Mouse (Mus musculus) G1E (cell line): ENCODE data around the gene A930017K11Rik. TPM values are rescaled to one million over a fixed set of nuclear protein-coding genes. Genes with fewer than 3 reads are reported as not detected.

ENCODE experiments used
- ATAC-seq: 2 replicates; pipeline ENCODE4 v1.8.0; 2016; ENCODE audit warnings: mild to moderate bottlenecking; ENCODE audit not compliant: insufficient number of reproducible peaks, poor library complexity, low FRiP score, severe bottlenecking; ENCODE audit errors: extremely low read depth
- DNase-seq: peaks from one replicate; pipeline ENCODE4 v3.0.0; 2012; ENCODE audit warnings: low spot score
- H3K27me3 ChIP-seq: 2 replicates; pipeline ENCODE4 v1.6.1; 2012; ENCODE audit warnings: mild to moderate bottlenecking, low read length, inconsistent platforms; ENCODE audit not compliant: insufficient read depth
- H3K36me3 ChIP-seq: replicated peaks from 2 replicates; pipeline ENCODE3; 2012; ENCODE audit warnings: mild to moderate bottlenecking, inconsistent platforms
- H3K4me1 ChIP-seq: 2 replicates; pipeline ENCODE4 v1.6.1; 2012; ENCODE audit warnings: low read depth, low read length, inconsistent platforms, mixed read lengths; ENCODE audit not compliant: insufficient read depth
- H3K4me3 ChIP-seq: 2 replicates; pipeline ENCODE4 v1.5.1; 2012; ENCODE audit warnings: low read depth, mild to moderate bottlenecking, inconsistent platforms, low read length, moderate library complexity, mixed read lengths
- H3K9me3 ChIP-seq: replicated peaks from 2 replicates; pipeline ENCODE4 v1.6.1; 2012; ENCODE audit warnings: inconsistent platforms
- CTCF ChIP-seq: IDR thresholded peaks from 2 replicates; pipeline ENCODE4 v1.5.1; 2012; ENCODE audit warnings: low read depth, low read length, inconsistent platforms, mixed read lengths
- GATA1 ChIP-seq: IDR thresholded peaks from 2 replicates; pipeline ENCODE4 v1.6.1; 2012; ENCODE audit warnings: borderline replicate concordance, low read length, inconsistent platforms, mixed read lengths
- GATA2 ChIP-seq: IDR thresholded peaks from 2 replicates; pipeline ENCODE4 v1.6.1; 2012; ENCODE audit warnings: low read depth, low read length, inconsistent platforms, borderline replicate concordance
- POLR2AphosphoS5 ChIP-seq: IDR thresholded peaks from 2 replicates; pipeline ENCODE4 v1.6.1; 2012; ENCODE audit warnings: low read depth, low read length, inconsistent platforms; ENCODE audit not compliant: insufficient replicate concordance
- TAL1 ChIP-seq: conservative IDR thresholded peaks from 2 replicates; pipeline ENCODE4 v1.6.1; 2012; ENCODE audit warnings: low read depth, low read length, inconsistent platforms, mixed read lengths
- polyA plus RNA-seq: library from polyadenylated mRNA; stranded (reverse); fragments of >175 nt; gene quantifications from 2 replicates; pipeline ENCODE4 v1.2.3, GENCODE M21; 2012
- total RNA-seq, 2 experiments: library from RNA; stranded (forward) in 1 of 2; stranded (reverse) in 1 of 2; fragments of 200-1000 nt in 1 of 2; fragments of >200 nt in 1 of 2; fragmentation: Nextera tagmentation in 1 of 2; gene quantifications; 2 replicates each; pipeline ENCODE4 v1.2.3; 2014 to 2017

The A930017K11Rik gene
- total and polyA plus RNA-seq, 3 experiments, result 0.07 TPM; not detected in 2

DNA sequence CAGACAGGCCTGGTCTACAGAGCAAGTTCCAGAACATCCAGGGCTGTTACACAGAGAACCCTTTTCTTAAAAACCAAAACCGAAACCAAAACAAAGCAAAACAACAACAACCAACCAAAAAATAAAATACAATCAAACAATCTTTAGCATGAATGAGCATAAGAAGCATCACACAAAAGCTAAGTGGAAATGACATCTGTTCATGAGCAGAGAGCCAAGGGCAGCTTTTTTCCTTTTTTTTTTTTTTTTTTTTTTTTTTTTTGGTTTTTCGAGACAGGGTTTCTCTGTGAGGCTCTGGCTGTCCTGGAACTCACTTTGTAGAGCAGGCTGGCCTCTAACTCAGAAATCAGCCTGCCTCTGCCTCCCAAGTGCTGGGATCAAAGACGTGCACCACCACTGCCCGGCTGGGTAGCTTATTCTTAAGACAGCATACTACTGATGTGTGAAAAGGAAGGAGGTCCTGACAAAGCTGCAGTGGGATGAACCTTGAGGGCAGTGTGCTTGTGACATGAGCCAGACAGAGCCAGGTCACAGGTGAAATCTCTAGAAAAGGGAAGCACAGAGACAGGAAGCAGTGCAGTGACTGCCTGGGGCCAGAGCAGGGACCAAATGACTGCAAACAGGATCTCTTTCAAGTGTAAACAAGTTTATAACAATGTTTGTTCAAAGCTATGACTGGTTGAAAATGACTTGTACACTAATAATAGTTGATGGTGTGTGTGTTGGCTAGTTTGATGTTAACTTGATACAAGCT lies 18.8 kb upstream of the A930017K11Rik start:
- DNase-seq, result no peak
- Histone ChIP-seq H3K9me3 (no peaks in the 10 kb centered on the region), H3K36me3 (peaks cover 51% of the 10 kb centered on the region), H3K27me3 (no peaks in the 10 kb centered on the region), H3K4me1 (peaks cover 18% of the 10 kb centered on the region), H3K4me3 (no peak overlapping the region)
- no peak for ATAC-seq
- TF ChIP-seq TAL1 (no peak), GATA2 (no peak), CTCF (no peak), GATA1 (no peak), POLR2AphosphoS5 (no peak)

GRCm38 (mm10) chr17:25970448-25970847 lies 18.1 kb upstream of the A930017K11Rik start:
- Histone ChIP-seq H3K36me3 (peaks cover 54% of the 10 kb centered on the region), H3K4me1 (peaks cover 19% of the 10 kb centered on the region), H3K9me3 (no peaks in the 10 kb centered on the region), H3K27me3 (no peaks in the 10 kb centered on the region), H3K4me3 (no peak overlapping the region)
- TF ChIP-seq GATA1 (no peak), POLR2AphosphoS5 (no peak), GATA2 (no peak), TAL1 (no peak), CTCF (no peak)
- DNase-seq, result no peak
- ATAC-seq, result no peak

- no peak for DNase-seq
- peaks cover 66% of the 10 kb centered on the region for H3K36me3 ChIP-seq
- no peaks in the 10 kb centered on the region for H3K9me3 ChIP-seq
- H3K4me3 ChIP-seq, result no peak overlapping the region
- no peak for ATAC-seq
- peaks cover 38% of the 10 kb centered on the region for H3K4me1 ChIP-seq
- TF ChIP-seq GATA1, result no peak
- TF ChIP-seq CTCF, result no peak
- H3K27me3 ChIP-seq, result no peaks in the 10 kb centered on the region
Observed at GRCm38 (mm10) chr17:25968176-25968575, 15.8 kb upstream of the A930017K11Rik start.

GRCm38 (mm10) chr17:25967652-25968051 lies 15.3 kb upstream of the A930017K11Rik start:
- H3K4me1 ChIP-seq, result peaks cover 38% of the 10 kb centered on the region
- H3K27me3 ChIP-seq, result no peaks in the 10 kb centered on the region; the same call in 1 of the 2 replicates
- H3K9me3 ChIP-seq, result no peaks in the 10 kb centered on the region
- TF ChIP-seq CTCF (no peak), GATA1 (no peak), TAL1 (no peak), GATA2 (no peak), POLR2AphosphoS5 (no peak)
- peaks cover 66% of the 10 kb centered on the region for H3K36me3 ChIP-seq
- no peak for ATAC-seq
- H3K4me3 ChIP-seq, result no peak overlapping the region
- no peak for DNase-seq

DNA sequence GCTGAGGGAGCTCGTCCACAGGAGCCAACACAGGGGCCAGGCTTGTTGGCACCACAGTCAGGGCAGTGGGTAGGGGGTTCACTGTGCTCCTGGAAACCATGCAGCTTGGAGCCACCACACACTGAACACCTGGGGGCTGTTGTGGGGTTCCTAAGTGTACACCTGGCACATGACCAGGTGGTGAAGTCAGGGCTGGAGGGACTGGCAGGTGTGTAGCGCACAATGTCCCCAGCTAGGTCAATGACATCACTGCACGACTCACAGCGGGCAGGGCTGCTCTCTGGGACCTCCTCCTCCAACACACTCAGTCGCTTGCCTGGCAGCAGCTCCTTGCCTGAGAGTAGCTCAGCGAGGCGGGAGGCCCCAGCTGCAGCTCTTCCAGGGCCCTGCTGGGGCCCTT lies 11.9 kb upstream of the A930017K11Rik start:
- ATAC-seq (no peak), DNase-seq (no peak)
- Histone ChIP-seq H3K9me3 (no peaks in the 10 kb centered on the region), H3K4me3 (peak overlapping the region; percentile 14; the same call in 1 of the 2 replicates), H3K4me1 (peaks cover 67% of the 10 kb centered on the region), H3K27me3 (no peaks in the 10 kb centered on the region; the same call in 1 of the 2 replicates), H3K36me3 (peaks cover 85% of the 10 kb centered on the region)
- no peak for TF ChIP-seq POLR2AphosphoS5
- TF ChIP-seq CTCF, result no peak
- TF ChIP-seq GATA1, result no peak
- TF ChIP-seq TAL1, result no peak
- TF ChIP-seq GATA2, result no peak

GRCm38 (mm10) chr17:25962413-25962905 lies 10.1 kb upstream of the A930017K11Rik start:
- H3K36me3 ChIP-seq, result peaks cover 93% of the 10 kb centered on the region
- no peak for DNase-seq
- no peaks in the 10 kb centered on the region for H3K9me3 ChIP-seq
- H3K27me3 ChIP-seq, result no peaks in the 10 kb centered on the region; the same call in 1 of the 2 replicates
- peaks cover 61% of the 10 kb centered on the region for H3K4me1 ChIP-seq
- H3K4me3 ChIP-seq, result no peak overlapping the region; the same call in 1 of the 2 replicates
- ATAC-seq, result no peak
- TF ChIP-seq GATA1 (no peak), POLR2AphosphoS5 (no peak), GATA2 (no peak), TAL1 (no peak), CTCF (no peak)

DNA sequence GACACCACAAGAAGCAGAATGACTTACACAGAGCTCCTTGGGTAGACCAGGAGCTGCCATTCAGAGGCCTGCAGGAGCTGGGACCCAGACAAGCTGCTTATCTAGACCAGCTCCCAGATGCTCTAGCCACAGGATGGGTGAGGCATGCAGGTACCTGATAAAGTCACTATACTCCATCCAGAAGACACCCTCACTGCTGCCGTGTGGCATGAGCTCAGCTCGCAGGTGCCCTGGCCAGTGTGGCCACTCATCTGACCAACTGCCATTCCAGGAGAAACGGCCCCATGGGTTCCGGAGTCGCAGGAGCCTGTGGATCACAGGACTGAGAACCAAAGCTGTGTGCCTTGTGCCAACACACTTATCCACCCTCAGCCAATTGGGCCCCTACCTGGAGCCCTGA lies 9.2 kb upstream of the A930017K11Rik start:
- DNase-seq (peak; percentile 65), ATAC-seq (peak; percentile 80)
- no peaks in the 10 kb centered on the region; the same call in 1 of the 2 replicates for H3K27me3 ChIP-seq
- TF ChIP-seq GATA2, result no peak
- peak; percentile 94 for TF ChIP-seq TAL1
- H3K9me3 ChIP-seq, result no peaks in the 10 kb centered on the region
- H3K4me3 ChIP-seq, result peak overlapping the region; percentile 58; the same call in 1 of the 2 replicates
- H3K36me3 ChIP-seq, result peaks cover 94% of the 10 kb centered on the region
- peaks cover 61% of the 10 kb centered on the region for H3K4me1 ChIP-seq
